Mouse (Mus musculus) heart, embryonic 12.5 days (tissue): ENCODE data around the gene Alkbh3. TPM values are rescaled to one million over a fixed set of nuclear protein-coding genes. Genes with fewer than 3 reads are reported as not detected.

Experiments used
- ATAC-seq: fragments of 200-750 bp; cut with Nextera tagmentation; 2 replicates; pipeline ENCODE4 v1.8.0; 2017; ENCODE audit warnings: moderate TSS enrichment, moderate library complexity; ENCODE audit not compliant: insufficient number of reproducible peaks, low FRiP score
- H3K27ac ChIP-seq: fragments of 300-500 bp; sonication (generic); 2 replicates; pipeline ENCODE4 v1.5.1; 2016; ENCODE audit warnings: mild to moderate bottlenecking, moderate library complexity; ENCODE audit not compliant: poor library complexity, severe bottlenecking
- H3K27me3 ChIP-seq: fragments of 300-500 bp; sonication (generic); replicated peaks from 2 replicates; pipeline ENCODE4 v1.6.1; 2016; ENCODE audit warnings: mild to moderate bottlenecking, moderate library complexity
- H3K36me3 ChIP-seq: fragments of 300-500 bp; sonication (generic); 2 replicates; pipeline ENCODE4 v1.6.1; 2016; ENCODE audit warnings: mild to moderate bottlenecking, moderate library complexity
- H3K4me1 ChIP-seq: fragments of 300-500 bp; sonication (generic); replicated peaks from 2 replicates; pipeline ENCODE4 v1.6.1; 2016; ENCODE audit warnings: mild to moderate bottlenecking
- H3K4me2 ChIP-seq: fragments of 300-500 bp; sonication (generic); 2 replicates; pipeline ENCODE4 v1.6.1; 2016; ENCODE audit warnings: mild to moderate bottlenecking, moderate library complexity
- H3K4me3 ChIP-seq: fragments of 300-500 bp; sonication (generic); 2 replicates; pipeline ENCODE4 v1.5.1; 2016; ENCODE audit warnings: mild to moderate bottlenecking
- H3K9ac ChIP-seq: fragments of 300-500 bp; sonication (generic); 2 replicates; pipeline ENCODE4 v1.6.1; 2016; ENCODE audit warnings: mild to moderate bottlenecking, moderate library complexity
- H3K9me3 ChIP-seq: fragments of 300-500 bp; sonication (generic); replicated peaks from 2 replicates; pipeline ENCODE4 v1.6.1; 2016; ENCODE audit warnings: mild to moderate bottlenecking, moderate library complexity
- WGBS: fragments of 180-500 bp; shearing (Covaris S2); methylation state at CpG from one replicate; pipeline ENCODE4 v1.1.7; 2016; 5-methylcytosine and 5-hydroxymethylcytosine counted together
- polyA plus RNA-seq: library from polyadenylated mRNA; unstranded; fragments of >200 nt; fragmentation: Nextera tagmentation; extraction: Ambion mirVana; gene quantifications from 2 replicates; pipeline ENCODE4 v1.2.1, GENCODE M21; 2016

Alkbh3 gene
- polyA plus RNA-seq, 1 experiment from 2014 or later: 60.3 TPM

- no peak for ATAC-seq
- Histone ChIP-seq H3K4me1 (peaks cover 35% of the 10 kb centered on the region), H3K4me2 (no peak overlapping the region), H3K36me3 (peaks cover 66% of the 10 kb centered on the region), H3K4me3 (no peak overlapping the region), H3K27me3 (no peaks in the 10 kb centered on the region), H3K9ac (no peak overlapping the region), H3K9me3 (no peaks in the 10 kb centered on the region), H3K27ac (0 out of 2 replicates have a peak overlapping the region, but pooled peaks have one; percentile 27)
- WGBS: 44% methylated on average over 5 of the region's 5 CpGs
Observed at GRCm38 (mm10) chr2:93992259-93992658, 18.3 kb downstream of the Alkbh3 start.

- Histone ChIP-seq H3K4me3 (no peak overlapping the region), H3K4me2 (no peak overlapping the region), H3K27me3 (no peaks in the 10 kb centered on the region), H3K27ac (peak overlapping the region; percentile 20; the same call in 1 of the 2 replicates), H3K4me1 (peaks cover 36% of the 10 kb centered on the region), H3K36me3 (peaks cover 59% of the 10 kb centered on the region), H3K9ac (no peak overlapping the region), H3K9me3 (no peaks in the 10 kb centered on the region)
- ATAC-seq: no peak
- WGBS: 52% methylated on average over 3 of the region's 3 CpGs
Observed at GRCm38 (mm10) chr2:93991336-93991735, 19.3 kb downstream of the Alkbh3 start.

- ATAC-seq: no peak
- Histone ChIP-seq H3K27me3 (no peaks in the 10 kb centered on the region), H3K36me3 (peaks cover 43% of the 10 kb centered on the region), H3K4me1 (peaks cover 27% of the 10 kb centered on the region), H3K4me3 (no peak overlapping the region), H3K4me2 (no peak overlapping the region), H3K27ac (no peak overlapping the region), H3K9me3 (no peaks in the 10 kb centered on the region), H3K9ac (no peak overlapping the region)
- WGBS: 90% methylated on average over 2 of the region's 2 CpGs
Observed at GRCm38 (mm10) chr2:93988440-93988839, 22.2 kb downstream of the Alkbh3 start.

GRCm38 (mm10) chr2:93982457-93983235 is 28.0 kb downstream of the Alkbh3 start:
- H3K27ac ChIP-seq: no peak overlapping the region
- ATAC-seq: no peak
- peaks cover 45% of the 10 kb centered on the region for H3K36me3 ChIP-seq
- no peak overlapping the region for H3K4me3 ChIP-seq
- no peak overlapping the region for H3K9ac ChIP-seq
- H3K9me3 ChIP-seq: no peaks in the 10 kb centered on the region
- WGBS: 82% methylated on average over 4 of the region's 4 CpGs
- peaks cover 6% of the 10 kb centered on the region for H3K4me1 ChIP-seq
- H3K4me2 ChIP-seq: no peak overlapping the region
- no peaks in the 10 kb centered on the region for H3K27me3 ChIP-seq

DNA sequence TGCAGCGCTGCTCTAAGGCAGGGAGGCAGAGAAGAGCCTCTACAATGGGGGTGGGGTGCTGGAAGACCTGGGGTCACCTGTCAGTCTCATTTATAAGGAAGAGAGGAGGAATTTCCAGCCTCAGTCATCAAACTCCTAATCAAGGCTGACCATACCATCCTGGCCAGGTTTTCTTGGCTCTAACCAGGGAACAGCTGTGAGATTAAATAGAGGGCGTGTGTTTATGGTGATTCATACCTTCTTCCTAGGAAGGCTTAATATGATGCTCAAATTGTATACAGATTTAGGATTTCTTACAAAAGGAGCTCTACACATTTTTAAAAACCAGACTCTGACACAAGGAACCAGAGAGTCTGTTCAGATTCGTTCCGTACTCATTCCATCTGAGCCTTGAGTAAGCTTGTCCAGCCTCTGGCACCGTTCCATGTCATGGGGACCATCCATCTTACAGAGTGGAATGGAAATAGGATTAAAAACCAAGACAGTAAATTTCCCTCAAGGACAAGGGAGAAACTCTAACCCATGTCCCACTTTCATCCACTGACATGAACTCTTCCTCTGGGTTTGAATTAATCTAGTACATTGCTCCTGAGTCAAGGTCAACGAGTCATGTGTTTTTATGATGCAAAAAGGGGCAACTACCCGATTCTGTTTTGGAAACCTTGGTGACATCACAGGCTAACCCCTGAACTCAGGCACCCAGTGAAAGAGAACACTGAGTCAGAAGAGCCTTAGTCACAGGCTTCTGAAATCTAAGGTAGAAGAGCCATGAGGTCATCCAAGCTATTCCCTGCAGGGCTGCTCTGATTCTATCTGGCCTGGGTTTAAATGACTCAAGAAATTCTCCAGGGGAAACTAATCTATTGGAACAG is 31.1 kb downstream of the Alkbh3 start:
- ATAC-seq: no peak
- 84% methylated on average over 7 of the region's 7 CpGs for WGBS
- Histone ChIP-seq H3K27ac (no peak overlapping the region), H3K27me3 (peaks cover 12% of the 10 kb centered on the region; the same call in 1 of the 2 replicates), H3K4me3 (no peak overlapping the region), H3K4me1 (peaks cover 21% of the 10 kb centered on the region), H3K36me3 (peaks cover 41% of the 10 kb centered on the region), H3K9ac (no peak overlapping the region), H3K4me2 (no peak overlapping the region), H3K9me3 (no peaks in the 10 kb centered on the region)

- Histone ChIP-seq H3K4me3 (peak overlapping the region; percentile 49), H3K36me3 (peaks cover 29% of the 10 kb centered on the region), H3K9ac (peak overlapping the region; percentile 73), H3K27ac (peak overlapping the region; percentile 7), H3K4me2 (peak overlapping the region; percentile 87), H3K4me1 (peaks cover 21% of the 10 kb centered on the region), H3K27me3 (peaks cover 36% of the 10 kb centered on the region), H3K9me3 (no peaks in the 10 kb centered on the region)
- WGBS: 2% methylated on average over 37 of the region's 37 CpGs
- ATAC-seq: peak; percentile 70
Observed at GRCm38 (mm10) chr2:93976436-93977252, 34.0 kb downstream of the Alkbh3 start.

DNA sequence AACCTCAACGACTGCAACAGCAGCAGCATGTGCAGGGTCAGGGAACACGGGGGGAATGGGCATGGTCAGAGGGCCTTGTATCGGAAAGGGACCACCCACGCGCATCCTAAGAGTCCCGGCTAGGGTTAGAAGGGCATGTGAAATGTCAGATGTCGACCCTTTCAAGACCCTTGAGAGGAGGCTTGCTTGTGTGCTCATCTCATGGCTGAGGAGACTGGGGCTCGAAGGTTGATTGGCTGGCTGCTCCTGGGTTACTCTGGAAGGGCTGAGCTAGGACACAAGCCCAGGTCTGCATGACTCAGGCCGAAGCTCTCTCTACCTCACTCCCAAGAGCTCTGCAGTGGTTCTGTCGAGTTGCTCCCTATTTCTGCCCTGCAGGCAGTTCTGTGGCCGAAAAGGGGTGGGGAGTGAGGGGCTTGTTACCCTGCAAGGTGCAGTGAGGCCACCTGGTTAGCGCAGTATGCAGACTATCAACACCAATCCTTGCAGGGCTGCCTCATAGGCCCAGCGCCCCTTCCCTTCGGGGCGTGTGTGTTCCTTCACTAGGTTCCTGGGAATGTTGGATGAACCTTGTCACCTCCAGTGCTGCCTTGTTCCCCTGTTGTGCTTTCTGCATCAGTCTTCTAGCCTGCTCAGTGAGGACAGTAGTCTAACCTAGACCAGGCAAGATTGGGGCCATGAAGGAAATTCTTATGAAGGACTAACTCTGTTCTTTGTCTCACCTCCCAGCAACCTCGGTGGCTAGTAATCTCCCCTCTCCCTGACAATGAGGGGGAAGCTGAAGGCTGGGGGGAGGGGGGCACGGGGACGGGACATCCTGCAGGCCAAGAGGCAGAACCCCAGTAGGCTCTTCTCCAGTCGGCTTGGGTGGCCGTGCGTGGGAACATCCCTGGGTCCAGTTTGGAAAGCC is 34.8 kb downstream of the Alkbh3 start:
- H3K36me3 ChIP-seq: peaks cover 21% of the 10 kb centered on the region
- H3K4me2 ChIP-seq: peak overlapping the region; percentile 87
- no peak for ATAC-seq
- H3K4me3 ChIP-seq: peak overlapping the region; percentile 49
- peaks cover 21% of the 10 kb centered on the region for H3K4me1 ChIP-seq
- H3K27ac ChIP-seq: peak overlapping the region; percentile 7
- H3K9me3 ChIP-seq: no peaks in the 10 kb centered on the region
- peak overlapping the region; percentile 73 for H3K9ac ChIP-seq
- H3K27me3 ChIP-seq: peaks cover 40% of the 10 kb centered on the region
- 22% methylated on average over 21 of the region's 21 CpGs for WGBS

DNA sequence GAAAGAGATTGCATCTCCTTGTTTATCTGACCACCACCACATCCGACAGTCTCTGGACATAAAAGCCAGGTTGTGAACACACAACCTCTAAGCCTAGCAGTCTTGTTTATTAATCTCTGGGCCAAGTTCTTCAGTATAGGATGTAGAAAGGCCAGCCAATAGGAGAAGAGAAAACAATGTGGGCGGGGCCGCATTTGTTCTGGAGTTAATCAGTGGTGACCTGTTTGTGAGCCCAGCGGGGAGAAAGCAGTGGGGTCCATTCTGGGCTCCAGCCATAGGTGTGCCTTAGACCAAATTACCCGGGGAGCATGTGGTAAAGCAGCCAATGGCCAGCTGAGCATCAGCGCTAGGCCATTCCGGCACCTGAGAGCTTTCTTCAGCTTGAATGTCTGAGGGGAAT is 35.6 kb downstream of the Alkbh3 start:
- Histone ChIP-seq H3K9ac (no peak overlapping the region), H3K4me1 (peaks cover 21% of the 10 kb centered on the region), H3K36me3 (peaks cover 14% of the 10 kb centered on the region), H3K9me3 (no peaks in the 10 kb centered on the region), H3K4me3 (no peak overlapping the region), H3K27ac (no peak overlapping the region), H3K4me2 (no peak overlapping the region), H3K27me3 (peaks cover 40% of the 10 kb centered on the region)
- WGBS: 55% methylated on average over 7 of the region's 7 CpGs
- no peak for ATAC-seq

- H3K9ac ChIP-seq: no peak overlapping the region
- H3K4me1 ChIP-seq: peaks cover 12% of the 10 kb centered on the region
- no peak overlapping the region for H3K27ac ChIP-seq
- H3K4me2 ChIP-seq: no peak overlapping the region
- no peak overlapping the region for H3K4me3 ChIP-seq
- H3K27me3 ChIP-seq: peaks cover 40% of the 10 kb centered on the region
- H3K36me3 ChIP-seq: no peaks in the 10 kb centered on the region
- WGBS: 61% methylated on average over 3 of the region's 3 CpGs
- no peak for ATAC-seq
- no peaks in the 10 kb centered on the region for H3K9me3 ChIP-seq
Observed at GRCm38 (mm10) chr2:93971647-93972046, 39.0 kb downstream of the Alkbh3 start.
